Mouse (Mus musculus) forebrain, embryonic 13.5 days (tissue): ENCODE results near the gene Fcrl5. TPM values are rescaled to one million over a fixed set of nuclear protein-coding genes. Genes with fewer than 3 reads are reported as not detected.

Source experiments
- ATAC-seq: fragments of 200-750 bp; cut with Nextera tagmentation; 2 replicates; pipeline ENCODE4 v1.8.0; 2017
- H3K27ac ChIP-seq: fragments of 300-500 bp; sonication (generic); 2 replicates; pipeline ENCODE4 v1.5.1; 2015; ENCODE audit warnings: inconsistent platforms, mild to moderate bottlenecking, moderate library complexity
- H3K27me3 ChIP-seq: fragments of 300-500 bp; sonication (generic); 2 replicates; pipeline ENCODE4 v1.6.1; 2015; ENCODE audit warnings: mild to moderate bottlenecking, inconsistent platforms
- H3K36me3 ChIP-seq: fragments of 300-500 bp; sonication (generic); 2 replicates; pipeline ENCODE4 v1.6.1; 2015; ENCODE audit warnings: mild to moderate bottlenecking, inconsistent platforms; ENCODE audit not compliant: poor library complexity, severe bottlenecking
- H3K4me1 ChIP-seq: fragments of 300-500 bp; sonication (generic); 2 replicates; pipeline ENCODE4 v1.6.1; 2015; ENCODE audit warnings: inconsistent platforms
- H3K4me2 ChIP-seq: fragments of 300-500 bp; sonication (generic); 2 replicates; pipeline ENCODE4 v1.6.1; 2015; ENCODE audit warnings: inconsistent platforms, mild to moderate bottlenecking, moderate library complexity
- H3K4me3 ChIP-seq: fragments of 300-500 bp; sonication (generic); 2 replicates; pipeline ENCODE4 v1.5.1; 2015; ENCODE audit warnings: mild to moderate bottlenecking, inconsistent platforms
- H3K9ac ChIP-seq: fragments of 300-500 bp; sonication (generic); 2 replicates; pipeline ENCODE4 v1.6.1; 2015; ENCODE audit warnings: mild to moderate bottlenecking, inconsistent platforms
- H3K9me3 ChIP-seq: fragments of 300-500 bp; sonication (generic); replicated peaks from 2 replicates; pipeline ENCODE4 v1.6.1; 2016; ENCODE audit warnings: inconsistent platforms
- WGBS: fragments of 180-500 bp; shearing (Covaris S2); methylation state at CpG from one replicate; pipeline ENCODE4 v1.1.7; 2015; 5-methylcytosine and 5-hydroxymethylcytosine counted together
- polyA plus RNA-seq: library from polyadenylated mRNA; unstranded; fragments of >200 nt; fragmentation: Nextera tagmentation; extraction: Ambion mirVana; gene quantifications from 2 replicates; pipeline ENCODE4 v1.2.1, GENCODE M21; 2015

The Fcrl5 gene
- polyA plus RNA-seq, result not detected in 2 replicates

DNA sequence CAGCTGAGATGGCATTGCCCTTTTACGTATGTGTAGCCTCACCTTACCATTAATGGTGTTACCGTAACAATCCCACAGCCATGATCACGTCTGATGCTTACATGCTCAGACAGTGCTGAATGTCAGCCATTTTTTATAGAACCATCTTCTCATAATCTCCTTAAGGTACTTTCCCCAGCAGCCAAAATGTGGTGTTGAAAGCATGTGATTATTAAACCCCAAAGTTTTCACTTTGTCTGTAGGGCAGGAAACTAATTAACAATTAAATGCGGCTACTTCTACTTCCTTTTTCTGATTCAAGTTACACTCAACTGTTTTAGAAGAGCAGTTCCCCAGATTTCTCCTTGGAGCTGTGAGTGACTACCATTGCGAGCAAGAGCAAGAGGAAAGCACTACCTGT lies at the start of gene Fcrl5:
Fcrl5 (plus strand) TSS at position 295 of the 400 bp plus-strand sequence.
- H3K9ac ChIP-seq, result no peak within 1 kb of the TSS
- H3K36me3 ChIP-seq, result no peaks in the 10 kb centered on the region
- no peaks in the 10 kb centered on the region for H3K4me1 ChIP-seq
- no peak within 1 kb of the TSS for H3K4me2 ChIP-seq
- WGBS, result 87% methylated on average over 5 of the region's 5 CpGs
- no peak within 1 kb of the TSS for H3K4me3 ChIP-seq
- H3K9me3 ChIP-seq, result no peaks in the 10 kb centered on the region
- H3K27me3 ChIP-seq, result no peaks in the 10 kb centered on the region
- H3K27ac ChIP-seq, result no peak within 1 kb of the TSS
- ATAC-seq, result no peak

DNA sequence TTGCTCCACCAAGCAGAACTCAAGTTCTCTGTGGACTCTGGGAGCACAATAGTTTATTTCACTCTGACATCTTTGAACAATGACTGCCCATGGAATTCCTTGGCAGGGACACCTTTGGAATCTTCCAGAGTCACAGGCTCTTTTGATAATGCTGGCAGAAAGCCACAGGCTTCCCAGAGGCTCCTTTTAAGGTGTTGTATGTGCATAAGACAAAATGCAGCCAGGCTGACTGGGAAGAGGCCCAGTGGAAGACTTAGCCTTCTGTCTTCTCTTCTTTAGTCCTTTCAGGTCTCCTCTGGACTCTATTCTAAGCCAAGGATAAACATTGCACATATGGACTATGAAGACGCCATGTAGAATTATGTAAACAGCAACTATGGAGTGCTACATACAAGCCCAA lies 44.6 kb upstream of the Fcrl5 start:
- H3K4me3 ChIP-seq, result no peak overlapping the region
- ATAC-seq, result no peak
- H3K9ac ChIP-seq, result no peak overlapping the region
- WGBS, result 82% methylated on average over 1 of the region's 1 CpGs
- no peaks in the 10 kb centered on the region for H3K4me1 ChIP-seq
- no peaks in the 10 kb centered on the region for H3K9me3 ChIP-seq
- H3K27ac ChIP-seq, result no peak overlapping the region
- H3K4me2 ChIP-seq, result no peak overlapping the region
- H3K27me3 ChIP-seq, result no peaks in the 10 kb centered on the region
- no peaks in the 10 kb centered on the region for H3K36me3 ChIP-seq

DNA sequence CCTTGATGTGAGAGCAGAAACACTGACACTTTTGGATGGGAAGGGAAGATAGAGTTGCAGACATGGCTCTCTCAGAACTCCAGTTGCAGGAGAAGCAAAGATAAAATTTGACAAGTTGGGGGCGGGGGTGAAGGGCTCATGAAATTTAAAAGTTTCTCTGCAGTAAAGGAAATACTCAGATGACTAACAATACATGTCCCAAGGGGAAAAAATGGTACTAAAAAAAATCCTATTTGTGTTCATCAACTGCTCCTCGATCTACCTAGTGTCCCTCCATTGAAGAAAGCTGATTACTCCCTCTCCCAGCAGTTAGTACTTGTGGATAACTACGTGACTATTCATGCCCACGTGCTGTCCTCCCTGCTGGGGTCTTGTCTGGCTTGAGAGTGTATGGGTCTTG lies 36.8 kb upstream of the Fcrl5 start:
- Histone ChIP-seq H3K9ac (no peak overlapping the region), H3K36me3 (no peaks in the 10 kb centered on the region), H3K4me3 (no peak overlapping the region), H3K4me1 (no peaks in the 10 kb centered on the region), H3K9me3 (no peaks in the 10 kb centered on the region), H3K4me2 (no peak overlapping the region), H3K27me3 (no peaks in the 10 kb centered on the region), H3K27ac (no peak overlapping the region)
- ATAC-seq, result no peak
- 68% methylated on average over 4 of the region's 4 CpGs for WGBS

DNA sequence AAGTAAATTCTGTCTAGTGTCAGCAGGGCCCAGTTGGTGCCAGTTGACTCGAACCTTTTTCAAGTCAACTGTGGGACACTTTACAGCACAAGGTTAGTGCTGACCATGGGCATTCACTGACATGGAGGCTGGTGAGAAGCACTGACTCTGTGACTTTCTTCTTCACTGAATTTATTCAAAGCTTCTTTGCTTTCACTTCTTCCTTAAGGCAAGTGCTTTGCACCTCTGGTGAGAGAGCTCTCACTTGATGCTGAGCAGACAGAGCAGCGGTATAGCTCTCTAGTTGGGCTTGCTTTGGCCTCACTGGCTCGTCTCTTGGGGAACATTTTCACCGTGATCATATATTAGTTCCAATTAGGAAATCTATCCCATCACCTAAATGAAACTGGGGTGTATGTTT lies 35.7 kb upstream of the Fcrl5 start:
- no peaks in the 10 kb centered on the region for H3K9me3 ChIP-seq
- H3K36me3 ChIP-seq, result no peaks in the 10 kb centered on the region
- H3K27me3 ChIP-seq, result no peaks in the 10 kb centered on the region
- no peak overlapping the region for H3K4me2 ChIP-seq
- WGBS, result 82% methylated on average over 4 of the region's 4 CpGs
- no peak overlapping the region for H3K9ac ChIP-seq
- no peak for ATAC-seq
- no peak overlapping the region for H3K4me3 ChIP-seq
- no peak overlapping the region for H3K27ac ChIP-seq
- no peaks in the 10 kb centered on the region for H3K4me1 ChIP-seq

DNA sequence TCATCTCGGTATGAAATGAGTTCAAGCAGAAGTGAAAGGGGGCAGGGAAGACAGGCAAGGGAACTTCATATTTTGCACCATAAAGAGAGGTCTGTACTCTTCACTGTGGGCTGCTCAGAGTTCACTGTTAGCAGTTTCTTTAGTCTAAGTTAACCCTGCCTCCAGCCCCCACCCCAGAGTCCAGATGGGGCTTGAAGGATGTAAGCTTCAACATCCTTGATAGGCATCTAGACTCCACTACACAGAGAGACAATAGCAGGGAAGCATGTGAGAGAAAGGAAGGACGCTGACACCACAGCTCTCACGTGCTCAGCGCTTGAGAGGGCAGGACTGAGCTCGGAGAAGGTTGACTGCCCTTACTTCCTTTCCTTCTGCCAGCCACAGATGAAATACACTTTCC lies 34.3 kb upstream of the Fcrl5 start:
- 75% methylated on average over 5 of the region's 5 CpGs for WGBS
- H3K4me3 ChIP-seq, result no peak overlapping the region
- H3K9ac ChIP-seq, result no peak overlapping the region
- no peaks in the 10 kb centered on the region for H3K27me3 ChIP-seq
- no peak overlapping the region for H3K27ac ChIP-seq
- H3K4me1 ChIP-seq, result no peaks in the 10 kb centered on the region
- no peaks in the 10 kb centered on the region for H3K36me3 ChIP-seq
- no peak for ATAC-seq
- no peaks in the 10 kb centered on the region for H3K9me3 ChIP-seq
- H3K4me2 ChIP-seq, result no peak overlapping the region

DNA sequence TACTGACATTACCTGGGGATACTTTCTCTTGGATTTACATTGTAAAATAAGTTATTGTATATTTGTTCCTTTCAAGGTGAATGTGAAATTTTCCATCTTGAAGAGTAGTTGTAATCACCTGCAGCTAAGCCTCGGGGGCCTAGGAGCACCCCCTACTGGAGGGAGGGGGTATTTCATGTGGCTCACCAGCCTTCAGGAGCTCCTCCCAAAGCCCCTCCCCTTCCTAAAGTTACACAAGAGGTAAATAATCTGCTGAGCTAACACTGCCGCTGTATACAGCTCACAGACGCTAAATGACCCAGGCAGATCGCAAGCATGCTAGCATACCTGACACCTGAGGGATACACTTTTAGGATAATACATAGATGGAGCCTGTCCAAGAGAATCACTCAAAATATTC lies 27.4 kb upstream of the Fcrl5 start:
- Histone ChIP-seq H3K36me3 (no peaks in the 10 kb centered on the region), H3K27me3 (no peaks in the 10 kb centered on the region), H3K4me2 (no peak overlapping the region), H3K4me1 (no peaks in the 10 kb centered on the region), H3K9ac (no peak overlapping the region), H3K4me3 (no peak overlapping the region), H3K27ac (no peak overlapping the region), H3K9me3 (no peaks in the 10 kb centered on the region)
- ATAC-seq, result no peak
- 31% methylated on average over 4 of the region's 4 CpGs for WGBS

DNA sequence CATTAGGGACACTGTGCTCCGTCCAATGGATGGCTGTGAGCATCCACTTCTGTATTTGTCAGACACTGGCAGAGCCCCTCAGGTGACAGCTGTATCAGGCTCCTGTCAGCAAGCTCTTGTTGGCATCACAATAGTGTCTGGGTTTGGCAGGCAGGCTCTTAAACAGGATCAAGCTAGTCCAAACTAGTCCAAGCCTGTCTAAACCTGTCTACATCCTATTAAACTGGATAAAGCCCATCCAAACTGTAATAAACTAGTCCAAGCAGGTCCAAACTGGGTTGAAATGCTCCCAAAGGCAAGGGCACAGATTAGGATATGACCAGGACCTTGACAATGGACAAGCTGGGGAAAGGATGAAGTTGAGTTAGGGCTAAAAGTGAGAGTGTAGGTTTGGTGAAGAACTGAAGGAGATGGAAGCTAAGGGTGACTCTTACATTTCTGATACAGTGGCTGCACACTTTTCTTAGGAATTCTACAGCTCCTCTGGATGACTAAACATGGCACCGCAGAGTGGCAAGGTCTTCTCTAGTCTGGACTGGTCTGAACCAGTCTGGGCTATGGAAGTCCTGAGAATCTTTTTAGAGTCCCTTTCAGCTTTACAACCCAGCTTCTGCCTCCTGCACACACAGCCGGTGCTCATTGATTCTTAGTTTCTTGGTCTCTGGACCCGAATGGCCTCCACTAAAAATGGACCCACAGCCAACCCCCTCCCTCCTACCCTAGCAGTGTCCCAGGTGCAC lies 26.2 kb upstream of the Fcrl5 start:
- H3K36me3 ChIP-seq, result no peaks in the 10 kb centered on the region
- no peak overlapping the region for H3K4me2 ChIP-seq
- no peak overlapping the region for H3K4me3 ChIP-seq
- no peaks in the 10 kb centered on the region for H3K9me3 ChIP-seq
- no peak overlapping the region for H3K9ac ChIP-seq
- ATAC-seq, result no peak
- H3K27me3 ChIP-seq, result no peaks in the 10 kb centered on the region
- 84% methylated on average over 4 of the region's 4 CpGs for WGBS
- H3K27ac ChIP-seq, result no peak overlapping the region
- H3K4me1 ChIP-seq, result no peaks in the 10 kb centered on the region

DNA sequence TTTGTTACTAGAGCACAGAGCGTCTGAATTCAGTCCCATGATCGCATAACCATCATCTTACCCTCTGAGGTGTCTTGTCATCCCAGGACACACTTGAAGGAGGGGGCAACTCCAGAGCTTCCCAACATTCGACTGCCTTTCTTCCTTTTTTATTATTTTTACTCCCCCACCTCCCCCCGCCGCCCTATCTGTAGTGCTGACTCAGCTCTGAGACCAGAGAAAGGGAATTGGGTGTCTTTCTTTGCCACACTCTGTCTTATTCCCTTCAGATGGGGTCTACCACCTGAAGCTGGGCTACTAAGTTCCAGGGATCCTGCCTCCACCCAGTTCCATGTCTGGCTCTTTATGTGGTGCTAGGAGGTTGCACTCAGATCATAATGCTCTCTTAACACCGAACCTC lies 25.0 kb upstream of the Fcrl5 start:
- Histone ChIP-seq H3K9ac (no peak overlapping the region), H3K4me1 (no peaks in the 10 kb centered on the region), H3K9me3 (no peaks in the 10 kb centered on the region), H3K4me3 (no peak overlapping the region), H3K27me3 (no peaks in the 10 kb centered on the region), H3K36me3 (no peaks in the 10 kb centered on the region), H3K27ac (no peak overlapping the region), H3K4me2 (no peak overlapping the region)
- ATAC-seq, result no peak
- 81% methylated on average over 6 of the region's 6 CpGs for WGBS

DNA sequence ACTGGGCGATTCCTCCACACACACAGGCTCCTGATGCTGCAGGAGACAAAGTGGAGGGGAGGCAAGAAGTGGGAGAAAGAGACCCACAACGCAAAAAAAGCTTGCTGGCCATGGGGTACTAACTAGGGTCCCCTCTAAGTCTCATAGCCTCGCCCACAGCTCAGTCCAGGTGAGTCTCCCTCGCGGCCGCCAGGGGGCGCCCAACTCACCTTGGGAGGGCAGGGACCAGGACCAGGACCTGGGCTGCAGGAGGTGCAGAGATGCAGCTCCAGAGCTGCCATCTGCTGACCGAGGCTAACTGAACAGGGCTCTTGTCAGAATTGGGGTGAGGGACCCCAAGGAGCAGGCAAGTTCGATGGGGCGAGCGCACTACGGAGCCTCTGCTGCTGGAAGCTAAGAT lies 24.4 kb upstream of the Fcrl5 start:
- peak overlapping the region; percentile 18 for H3K4me2 ChIP-seq
- ATAC-seq, result peak; percentile 61; the same call in 1 of the 2 replicates
- WGBS, result 9% methylated on average over 12 of the region's 12 CpGs

DNA sequence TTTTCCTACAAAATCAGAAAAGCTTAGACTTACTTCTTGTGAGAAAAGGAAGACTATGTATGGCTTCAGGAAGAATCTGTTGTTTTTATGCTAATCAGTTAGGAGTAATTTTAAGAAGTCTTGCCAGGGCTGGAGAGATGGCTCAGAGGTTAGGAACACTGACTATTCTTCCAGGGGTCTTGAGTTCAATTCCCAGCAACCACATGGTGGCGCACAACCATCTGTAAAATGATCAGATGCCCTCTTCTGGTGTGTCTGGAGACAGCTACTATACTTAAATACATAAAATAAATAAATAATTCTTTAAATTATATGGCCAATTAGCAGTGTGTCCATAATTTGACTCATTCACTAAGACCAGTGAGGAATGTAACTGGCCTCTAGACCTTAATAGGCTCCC lies 14.9 kb upstream of the Fcrl5 start:
- no peaks in the 10 kb centered on the region for H3K36me3 ChIP-seq
- H3K9me3 ChIP-seq, result no peaks in the 10 kb centered on the region
- no peak for ATAC-seq
- H3K4me3 ChIP-seq, result no peak overlapping the region
- no peaks in the 10 kb centered on the region for H3K27me3 ChIP-seq
- no peak overlapping the region for H3K4me2 ChIP-seq
- H3K4me1 ChIP-seq, result no peaks in the 10 kb centered on the region
- H3K9ac ChIP-seq, result no peak overlapping the region
- WGBS, result 74% methylated on average over 1 of the region's 1 CpGs
- no peak overlapping the region for H3K27ac ChIP-seq

More for the DNA sequence above, 24.4 kb upstream of the Fcrl5 start:
- Histone ChIP-seq H3K4me3 (no peak overlapping the region), H3K27me3 (no peaks in the 10 kb centered on the region), H3K9ac (no peak overlapping the region), H3K27ac (no peak overlapping the region), H3K9me3 (no peaks in the 10 kb centered on the region), H3K36me3 (no peaks in the 10 kb centered on the region), H3K4me1 (no peaks in the 10 kb centered on the region)

DNA sequence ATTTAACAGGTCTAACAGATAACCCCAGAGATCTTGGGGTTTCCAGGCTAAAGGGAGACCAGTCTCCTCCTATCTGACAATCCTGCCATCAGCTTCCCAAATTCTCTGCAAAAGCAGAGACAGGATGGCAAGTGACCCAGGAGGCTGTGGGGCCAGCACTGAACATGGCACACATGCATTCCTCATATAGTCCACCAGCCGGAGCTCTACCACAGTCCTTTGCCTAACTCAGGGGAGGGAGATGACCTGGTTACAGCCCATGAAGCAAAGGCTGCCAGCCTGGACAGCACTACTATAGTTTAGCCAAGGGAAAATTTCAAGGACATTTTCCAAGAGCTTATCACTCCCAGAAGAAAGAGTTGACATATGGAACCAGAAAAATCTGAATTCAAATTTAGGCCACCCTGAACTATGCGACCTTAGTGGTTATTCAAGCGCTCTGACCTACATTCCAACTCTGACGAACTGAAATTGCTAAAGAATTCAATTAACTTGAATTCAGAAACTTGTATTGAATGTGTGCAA lies 13.1 kb upstream of the Fcrl5 start:
- Histone ChIP-seq H3K4me1 (no peaks in the 10 kb centered on the region), H3K27me3 (no peaks in the 10 kb centered on the region), H3K9ac (no peak overlapping the region), H3K27ac (no peak overlapping the region), H3K4me2 (no peak overlapping the region), H3K9me3 (no peaks in the 10 kb centered on the region), H3K36me3 (no peaks in the 10 kb centered on the region), H3K4me3 (no peak overlapping the region)
- 75% methylated on average over 4 of the region's 4 CpGs for WGBS
- ATAC-seq, result no peak

DNA sequence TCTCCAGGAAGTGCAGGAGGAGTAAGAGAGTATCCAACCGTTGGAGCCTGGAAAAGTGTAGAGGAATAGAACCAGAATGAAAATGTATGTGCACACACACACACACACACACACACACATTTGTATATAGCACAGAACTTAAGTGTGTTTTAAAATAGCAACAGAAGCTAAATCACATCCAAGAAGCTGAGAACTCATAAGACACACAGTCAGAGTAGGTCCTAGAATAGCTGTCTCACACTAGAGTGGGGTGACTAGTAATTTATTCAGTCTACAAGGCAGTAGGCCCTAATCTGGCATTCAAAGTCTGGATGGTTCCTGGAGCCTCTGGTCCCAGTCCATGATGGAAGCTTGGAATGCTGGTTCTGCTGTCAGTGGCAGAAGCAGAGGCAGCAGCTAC lies 5.0 kb downstream of the Fcrl5 start:
- Histone ChIP-seq H3K9ac (no peak overlapping the region), H3K4me3 (no peak overlapping the region), H3K27me3 (no peaks in the 10 kb centered on the region), H3K4me2 (no peak overlapping the region), H3K27ac (no peak overlapping the region), H3K4me1 (no peaks in the 10 kb centered on the region), H3K9me3 (no peaks in the 10 kb centered on the region), H3K36me3 (no peaks in the 10 kb centered on the region)
- no peak for ATAC-seq
- 89% methylated on average over 1 of the region's 1 CpGs for WGBS

DNA sequence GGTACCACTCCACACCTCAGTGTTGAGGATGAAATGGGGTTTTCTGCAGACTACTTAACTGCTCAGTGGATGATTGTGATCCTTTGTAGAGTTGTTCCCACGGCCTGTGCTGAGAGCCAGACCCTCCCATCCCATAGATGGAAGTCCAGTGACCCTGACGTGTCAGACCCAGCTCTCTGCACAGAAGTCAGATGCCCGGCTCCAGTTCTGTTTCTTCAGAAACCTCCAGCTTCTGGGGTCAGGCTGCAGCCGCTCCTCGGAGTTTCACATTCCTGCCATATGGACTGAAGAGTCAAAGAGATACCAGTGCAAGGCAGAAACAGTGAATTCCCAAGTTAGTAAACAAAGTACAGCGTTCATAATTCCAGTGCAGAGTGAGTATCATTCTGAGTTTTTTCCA lies 8.4 kb downstream of the Fcrl5 start:
- H3K9ac ChIP-seq, result no peak overlapping the region

More for the DNA sequence above, 8.4 kb downstream of the Fcrl5 start:
- WGBS, result 82% methylated on average over 6 of the region's 6 CpGs
- Histone ChIP-seq H3K27me3 (no peaks in the 10 kb centered on the region), H3K9me3 (no peaks in the 10 kb centered on the region), H3K36me3 (no peaks in the 10 kb centered on the region), H3K4me3 (no peak overlapping the region), H3K4me1 (no peaks in the 10 kb centered on the region), H3K4me2 (no peak overlapping the region), H3K27ac (no peak overlapping the region)
- no peak for ATAC-seq
